Comparison of ENCODE assay signal across 24 mouse cellular contexts in genomic region chr7:58824686-58825085, GRCm38 (mm10).
"Had no signal": no experiment of that assay in that cellular context is flagged by ENCODE, and none has a peak within 500 bp of the region (broad histone marks: within the 10 kb centered on the region; RNA-seq: fewer than 3 reads in every experiment).

No protein-coding gene starts in this region.

- H3K36me3 ChIP-seq: hindbrain, embryonic 13.5 days; hindbrain, embryonic 15.5 days; intestine, embryonic 15.5 days; limb, embryonic 10.5 days; limb, embryonic 12.5 days; liver, embryonic 13.5 days had no signal

- H3K9me3 ChIP-seq: heart, embryonic 10.5 days; heart, embryonic 12.5 days; hindbrain, embryonic 13.5 days; hindbrain, embryonic 15.5 days; intestine, embryonic 15.5 days; limb, embryonic 10.5 days; limb, embryonic 12.5 days; liver, embryonic 13.5 days had no signal

- H3K27me3 ChIP-seq: heart, embryonic 12.5 days; hindbrain, embryonic 13.5 days; hindbrain, embryonic 15.5 days; intestine, embryonic 15.5 days; limb, embryonic 12.5 days; liver, embryonic 13.5 days had no signal

- H3K4me2 ChIP-seq: heart, embryonic 12.5 days; hindbrain, embryonic 13.5 days; hindbrain, embryonic 15.5 days; intestine, embryonic 15.5 days; limb, embryonic 12.5 days; liver, embryonic 11.5 days; liver, embryonic 13.5 days had no signal

- H3K4me1 ChIP-seq: intestine, embryonic 15.5 days; limb, embryonic 10.5 days; limb, embryonic 12.5 days; liver, embryonic 13.5 days had no signal

- H3K9ac ChIP-seq: heart, embryonic 12.5 days; hindbrain, embryonic 13.5 days; hindbrain, embryonic 15.5 days; intestine, embryonic 15.5 days; limb, embryonic 12.5 days; liver, embryonic 13.5 days had no signal

- H3K27ac ChIP-seq: heart, embryonic 10.5 days; hindbrain, embryonic 13.5 days; hindbrain, embryonic 15.5 days; hindbrain, postnatal 0 days; intestine, embryonic 15.5 days; layer of hippocampus, adult 2 months; left cerebral cortex, adult 2 months; limb, embryonic 10.5 days; limb, embryonic 12.5 days; liver, embryonic 13.5 days had no signal

- H3K4me3 ChIP-seq: heart, embryonic 10.5 days; heart, embryonic 12.5 days; hindbrain, embryonic 13.5 days; hindbrain, embryonic 15.5 days; intestine, embryonic 15.5 days; layer of hippocampus, adult 2 months; left cerebral cortex, adult 2 months; limb, embryonic 10.5 days; limb, embryonic 12.5 days; liver, embryonic 13.5 days had no signal

- ATAC-seq: hindbrain, postnatal 0 days; inflammation-experienced regulatory T-cells, adult 6 months; intestine, embryonic 15.5 days; intestine, postnatal 0 days had no signal

- DNase-seq: gastrocnemius, postnatal 10 days; gastrocnemius, postnatal 25 days; heart, adult 18-20 months; heart, postnatal 10 days; heart, postnatal 36 days; kidney, adult 18-20 months; kidney, adult 8-10 months; kidney, postnatal 10 days; kidney, postnatal 36 days; liver; liver, embryonic 13.5 days had no signal
